Mouse (Mus musculus) stomach, embryonic 14.5 days (tissue): ENCODE measurements around the gene Smg9. TPM values are rescaled to one million over a fixed set of nuclear protein-coding genes. Genes with fewer than 3 reads are reported as not detected.

Experiments
- ATAC-seq: fragments of 200-750 bp; cut with Nextera tagmentation; 2 replicates; pipeline ENCODE4 v1.8.0; 2017; ENCODE audit warnings: low read depth, moderate TSS enrichment; ENCODE audit not compliant: insufficient number of reproducible peaks, insufficient read depth, low FRiP score
- H3K27ac ChIP-seq: fragments of 300-500 bp; sonication (generic); 2 replicates; pipeline ENCODE4 v1.5.1; 2014; ENCODE audit warnings: mild to moderate bottlenecking, low read length, moderate library complexity, mixed read lengths
- H3K27me3 ChIP-seq: fragments of 300-500 bp; sonication (generic); 2 replicates; pipeline ENCODE4 v1.6.1; 2014; ENCODE audit warnings: low read length, control low read depth, mixed read lengths; ENCODE audit not compliant: control insufficient read depth, insufficient read depth
- H3K36me3 ChIP-seq: fragments of 300-500 bp; sonication (generic); 2 replicates; pipeline ENCODE4 v1.6.1; 2014; ENCODE audit warnings: mild to moderate bottlenecking, control low read depth, low read length, moderate library complexity, mixed read lengths; ENCODE audit not compliant: control insufficient read depth, insufficient read depth
- H3K4me1 ChIP-seq: fragments of 300-500 bp; sonication (generic); 2 replicates; pipeline ENCODE4 v1.6.1; 2014; ENCODE audit warnings: low read length, control low read depth, mixed read lengths; ENCODE audit not compliant: control insufficient read depth, insufficient read depth
- H3K4me2 ChIP-seq: fragments of 300-500 bp; sonication (generic); replicated peaks from 2 replicates; pipeline ENCODE4 v1.6.1; 2014; ENCODE audit warnings: low read depth, low read length, control low read depth
- H3K4me3 ChIP-seq: fragments of 300-500 bp; sonication (generic); 2 replicates; pipeline ENCODE4 v1.5.1; 2014; ENCODE audit warnings: low read depth, low read length, control low read depth
- H3K9ac ChIP-seq: fragments of 300-500 bp; sonication (generic); replicated peaks from 2 replicates; pipeline ENCODE4 v1.6.1; 2014; ENCODE audit warnings: low read depth, mild to moderate bottlenecking, control low read depth, low read length, moderate library complexity, mixed read lengths
- H3K9me3 ChIP-seq: fragments of 300-500 bp; sonication (generic); 2 replicates; pipeline ENCODE4 v1.6.1; 2016; ENCODE audit warnings: low read depth, low read length, control low read depth; ENCODE audit not compliant: control insufficient read depth
- WGBS: fragments of 180-500 bp; shearing (Covaris S2); extraction: QIAGEN DNeasy Blood & Tissue Kit; methylation state at CpG from one replicate; pipeline ENCODE4 v1.1.7; 2014; 5-methylcytosine and 5-hydroxymethylcytosine counted together
- polyA plus RNA-seq: library from polyadenylated mRNA; unstranded; fragments of >200 nt; fragmentation: Nextera tagmentation; extraction: Ambion mirVana; gene quantifications from 2 replicates; pipeline ENCODE4 v1.2.1, GENCODE M21; 2014

Smg9 gene
- polyA plus RNA-seq, 1 experiment from 2014 or later, result 26.6 TPM

- H3K27me3 ChIP-seq, result no peaks in the 10 kb centered on the region
- H3K4me2 ChIP-seq, result no peak overlapping the region
- H3K9ac ChIP-seq, result no peak overlapping the region
- H3K36me3 ChIP-seq, result peaks cover 14% of the 10 kb centered on the region; the same call in 1 of the 2 replicates
- H3K9me3 ChIP-seq, result no peaks in the 10 kb centered on the region
- no peaks in the 10 kb centered on the region for H3K4me1 ChIP-seq
- ATAC-seq, result no peak
- no peak overlapping the region for H3K27ac ChIP-seq
- no peak overlapping the region for H3K4me3 ChIP-seq
- 40% methylated on average over 5 of the region's 5 CpGs for WGBS
Observed at GRCm38 (mm10) chr7:24406528-24407344, 7.3 kb downstream of the Smg9 start.

- WGBS, result 81% methylated on average over 9 of the region's 9 CpGs
- no peak overlapping the region for H3K4me3 ChIP-seq
- H3K27me3 ChIP-seq, result no peaks in the 10 kb centered on the region
- H3K4me2 ChIP-seq, result no peak overlapping the region
- H3K9me3 ChIP-seq, result no peaks in the 10 kb centered on the region
- H3K36me3 ChIP-seq, result peaks cover 12% of the 10 kb centered on the region; the same call in 1 of the 2 replicates
- H3K4me1 ChIP-seq, result no peaks in the 10 kb centered on the region
- H3K9ac ChIP-seq, result no peak overlapping the region
- H3K27ac ChIP-seq, result no peak overlapping the region
- ATAC-seq, result no peak
Observed at GRCm38 (mm10) chr7:24408186-24408585, 8.8 kb downstream of the Smg9 start.

GRCm38 (mm10) chr7:24410123-24410522, 10.7 kb downstream of the Smg9 start:
- no peaks in the 10 kb centered on the region for H3K9me3 ChIP-seq
- no peaks in the 10 kb centered on the region for H3K27me3 ChIP-seq
- no peaks in the 10 kb centered on the region for H3K4me1 ChIP-seq
- H3K4me3 ChIP-seq, result no peak overlapping the region
- H3K9ac ChIP-seq, result no peak overlapping the region
- no peak for ATAC-seq
- H3K27ac ChIP-seq, result no peak overlapping the region
- no peak overlapping the region for H3K4me2 ChIP-seq
- WGBS, result 92% methylated on average over 6 of the region's 6 CpGs
- peaks cover 10% of the 10 kb centered on the region; the same call in 1 of the 2 replicates for H3K36me3 ChIP-seq

GRCm38 (mm10) chr7:24410831-24411230, 11.4 kb downstream of the Smg9 start:
- H3K4me1 ChIP-seq, result no peaks in the 10 kb centered on the region
- 72% methylated on average over 3 of the region's 3 CpGs for WGBS
- peaks cover 5% of the 10 kb centered on the region; the same call in 1 of the 2 replicates for H3K36me3 ChIP-seq
- H3K27me3 ChIP-seq, result no peaks in the 10 kb centered on the region
- no peak overlapping the region for H3K4me2 ChIP-seq
- no peak for ATAC-seq
- no peaks in the 10 kb centered on the region for H3K9me3 ChIP-seq
- H3K9ac ChIP-seq, result no peak overlapping the region
- H3K27ac ChIP-seq, result no peak overlapping the region
- H3K4me3 ChIP-seq, result no peak overlapping the region

GRCm38 (mm10) chr7:24413630-24414029, 14.2 kb downstream of the Smg9 start:
- no peaks in the 10 kb centered on the region for H3K4me1 ChIP-seq
- H3K27me3 ChIP-seq, result no peaks in the 10 kb centered on the region
- 84% methylated on average over 3 of the region's 3 CpGs for WGBS
- no peak overlapping the region for H3K4me3 ChIP-seq
- no peak overlapping the region for H3K9ac ChIP-seq
- H3K36me3 ChIP-seq, result no peaks in the 10 kb centered on the region; the same call in 1 of the 2 replicates
- H3K27ac ChIP-seq, result no peak overlapping the region
- H3K9me3 ChIP-seq, result no peaks in the 10 kb centered on the region
- H3K4me2 ChIP-seq, result no peak overlapping the region
- no peak for ATAC-seq

- ATAC-seq, result no peak
Observed at GRCm38 (mm10) chr7:24415261-24415660, 15.8 kb downstream of the Smg9 start.

GRCm38 (mm10) chr7:24419579-24419978, 20.2 kb downstream of the Smg9 start:
- Histone ChIP-seq H3K27ac (no peak overlapping the region), H3K4me3 (no peak overlapping the region), H3K9ac (no peak overlapping the region), H3K4me1 (no peaks in the 10 kb centered on the region), H3K27me3 (no peaks in the 10 kb centered on the region), H3K9me3 (no peaks in the 10 kb centered on the region), H3K36me3 (peaks cover 5% of the 10 kb centered on the region; the same call in 1 of the 2 replicates), H3K4me2 (no peak overlapping the region)
- 83% methylated on average over 8 of the region's 8 CpGs for WGBS
- no peak for ATAC-seq

More at GRCm38 (mm10) chr7:24415261-24415660, 15.8 kb downstream of the Smg9 start:
- no peak overlapping the region for H3K27ac ChIP-seq
- H3K36me3 ChIP-seq, result no peaks in the 10 kb centered on the region
- no peak overlapping the region for H3K9ac ChIP-seq
- H3K4me1 ChIP-seq, result no peaks in the 10 kb centered on the region
- H3K9me3 ChIP-seq, result no peaks in the 10 kb centered on the region
- no peak overlapping the region for H3K4me3 ChIP-seq
- no peaks in the 10 kb centered on the region for H3K27me3 ChIP-seq
- 73% methylated on average over 7 of the region's 7 CpGs for WGBS
- no peak overlapping the region for H3K4me2 ChIP-seq

GRCm38 (mm10) chr7:24421648-24422047, 22.2 kb downstream of the Smg9 start:
- Histone ChIP-seq H3K4me3 (no peak overlapping the region), H3K27me3 (no peaks in the 10 kb centered on the region), H3K4me1 (no peaks in the 10 kb centered on the region), H3K9ac (no peak overlapping the region), H3K27ac (no peak overlapping the region), H3K9me3 (no peaks in the 10 kb centered on the region), H3K4me2 (no peak overlapping the region), H3K36me3 (peaks cover 5% of the 10 kb centered on the region; the same call in 1 of the 2 replicates)
- 75% methylated on average over 7 of the region's 7 CpGs for WGBS
- ATAC-seq, result no peak
